Mouse (Mus musculus) heart, postnatal 4 days (tissue): ENCODE data around the gene Nlgn1. TPM values are rescaled to one million over a fixed set of nuclear protein-coding genes. Genes with fewer than 3 reads are reported as not detected.

ENCODE experiments used
- DNase-seq: peaks from one replicate; pipeline ENCODE4 v3.0.0; 2021
- total RNA-seq, 2 experiments: library from RNA; stranded (reverse); gene quantifications; 2 replicates each; pipeline ENCODE4 v1.2.3; 2021

Nlgn1 gene
- total RNA-seq, 2 experiments from 2014 or later, result 0.07 to 0.18 TPM

DNA sequence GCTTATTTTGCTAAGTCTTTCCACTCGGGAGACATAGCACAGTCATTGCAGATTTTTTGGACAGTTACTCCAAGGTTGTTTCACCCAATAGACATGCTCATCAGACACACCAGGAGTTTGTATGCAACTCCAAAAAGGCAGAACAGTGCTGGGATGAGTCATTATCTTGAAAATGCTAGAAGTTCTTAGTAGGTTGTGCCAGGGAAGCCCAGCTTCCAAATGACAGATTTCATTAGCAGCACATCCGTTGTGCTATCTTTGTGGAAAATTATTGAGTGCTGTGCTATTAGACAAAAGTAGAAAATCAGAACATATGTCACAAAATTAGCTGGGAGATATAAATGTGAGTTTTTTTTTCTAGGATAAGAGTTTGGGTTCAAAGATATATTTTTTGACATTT is 137.3 kb downstream of the Nlgn1 start:
- no peak for DNase-seq

DNA sequence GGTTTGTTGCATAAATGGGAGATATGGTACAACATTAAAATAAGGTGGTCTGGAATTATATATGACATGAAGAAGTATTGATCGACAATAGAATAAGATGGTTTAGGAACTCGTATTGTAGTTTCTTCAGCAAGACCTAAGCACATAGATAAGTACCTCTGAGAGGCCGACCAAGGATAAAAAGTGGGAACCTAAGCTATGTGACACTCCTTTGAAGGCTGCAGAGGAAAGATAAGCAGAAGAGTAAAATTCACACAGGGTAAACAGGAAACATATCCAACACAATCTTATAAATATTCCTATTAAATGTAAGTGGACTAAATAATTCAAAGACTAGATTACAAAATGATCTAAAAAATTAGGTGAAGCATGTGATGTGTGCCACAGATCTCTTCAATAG is 151.2 kb downstream of the Nlgn1 start:
- no peak for DNase-seq

- DNase-seq, result no peak
Measured at GRCm38 (mm10) chr3:26175371-26175770, 156.9 kb downstream of the Nlgn1 start.

GRCm38 (mm10) chr3:26174257-26174656 is 158.0 kb downstream of the Nlgn1 start:
- DNase-seq, result no peak

DNA sequence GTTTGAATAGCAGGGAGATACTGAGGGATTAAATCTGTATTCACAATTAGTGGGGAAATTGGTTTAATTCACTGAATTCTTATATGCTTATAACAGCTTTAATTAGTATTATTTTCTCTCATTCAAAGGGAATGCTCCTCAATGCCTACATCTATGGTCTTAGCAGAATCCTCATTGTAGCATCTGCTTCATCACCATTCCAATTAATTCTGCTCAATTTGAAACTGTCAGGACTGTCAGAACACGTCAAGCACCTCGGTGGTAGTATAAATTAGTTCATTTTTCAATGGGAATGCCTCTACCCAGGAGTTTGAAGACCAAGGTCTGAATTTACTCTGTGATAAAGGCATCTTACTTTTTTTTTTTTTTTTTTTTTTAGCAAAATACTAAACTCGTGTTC is 158.6 kb downstream of the Nlgn1 start:
- DNase-seq, result no peak

DNA sequence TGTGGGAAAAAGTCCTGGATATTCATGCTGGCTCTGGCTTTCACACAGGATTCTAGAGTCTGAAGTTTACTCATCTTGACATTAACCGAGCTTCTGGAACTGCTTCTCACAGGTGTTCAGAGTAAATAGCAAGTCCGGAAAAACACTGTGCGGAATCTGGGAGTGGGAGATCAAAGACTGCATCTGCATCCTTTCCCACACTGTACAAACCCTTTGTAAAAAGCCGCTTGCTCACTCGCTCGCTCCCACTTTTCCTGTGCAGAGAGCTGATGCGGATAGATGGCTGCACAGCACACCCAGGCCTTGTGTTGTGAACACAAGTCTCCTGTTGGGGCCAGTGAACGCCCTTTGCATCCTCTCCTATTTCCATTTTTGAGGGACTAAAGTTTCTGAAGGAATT is 165.5 kb downstream of the Nlgn1 start:
- no peak for DNase-seq

DNA sequence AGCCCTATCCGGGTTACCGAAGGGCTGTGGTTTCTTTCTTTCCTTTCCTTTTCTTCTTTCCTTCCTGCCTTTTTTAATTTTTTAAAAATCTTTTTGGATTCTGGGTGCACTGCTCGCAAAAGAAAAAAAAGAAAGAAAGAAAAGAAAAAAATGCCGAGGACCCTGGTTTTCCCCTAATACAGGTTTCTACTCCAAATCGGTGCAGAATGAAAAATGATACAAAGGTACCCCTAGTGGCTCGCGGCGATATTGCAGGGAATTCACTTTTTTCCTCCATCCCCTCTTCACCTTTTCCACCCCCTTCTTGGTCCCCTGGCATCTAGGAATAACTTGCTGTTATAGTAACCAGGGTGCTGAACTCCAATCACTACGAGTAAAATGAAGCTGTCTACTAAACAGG is 178.5 kb downstream of the Nlgn1 start:
- DNase-seq, result peak; percentile 47

DNA sequence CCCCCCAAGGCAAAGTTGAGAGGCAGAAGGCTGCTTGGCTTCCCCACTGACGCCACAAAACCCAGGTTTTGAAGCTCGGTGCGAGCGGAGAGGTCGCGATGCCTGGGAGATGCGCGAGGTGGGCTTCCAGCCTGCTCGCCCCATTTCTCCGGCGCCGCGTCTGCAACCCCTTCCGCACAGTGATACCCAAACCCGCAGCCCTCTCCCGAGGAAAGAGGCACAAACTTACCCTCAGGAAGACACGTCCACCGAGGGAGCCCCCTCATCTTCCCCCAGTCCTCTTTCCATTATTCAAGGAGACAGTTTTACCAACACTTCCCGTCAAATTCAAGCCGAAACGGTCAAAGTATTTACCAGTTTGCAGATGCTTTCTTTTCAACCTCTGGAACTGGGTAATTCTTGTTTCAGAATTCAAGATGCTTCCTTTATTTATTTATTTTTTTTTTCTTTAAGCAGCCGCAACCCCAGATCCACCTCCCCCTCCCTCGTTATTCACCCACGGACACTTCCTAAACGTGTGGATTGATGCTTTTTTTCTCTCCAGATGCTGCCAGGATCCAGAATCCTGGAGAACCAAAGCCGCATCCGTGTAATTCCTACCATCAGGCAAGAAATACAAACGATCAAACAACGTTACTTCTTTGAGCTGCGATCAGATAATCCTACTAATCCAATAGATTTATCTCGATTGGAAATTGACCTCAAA is 179.1 kb downstream of the Nlgn1 start:
- DNase-seq, result peak; percentile 5

- DNase-seq, result no peak
Measured at GRCm38 (mm10) chr3:26152510-26153035, 179.7 kb downstream of the Nlgn1 start.

- no peak for DNase-seq
Measured at GRCm38 (mm10) chr3:26151351-26152020, 180.8 kb downstream of the Nlgn1 start.

DNA sequence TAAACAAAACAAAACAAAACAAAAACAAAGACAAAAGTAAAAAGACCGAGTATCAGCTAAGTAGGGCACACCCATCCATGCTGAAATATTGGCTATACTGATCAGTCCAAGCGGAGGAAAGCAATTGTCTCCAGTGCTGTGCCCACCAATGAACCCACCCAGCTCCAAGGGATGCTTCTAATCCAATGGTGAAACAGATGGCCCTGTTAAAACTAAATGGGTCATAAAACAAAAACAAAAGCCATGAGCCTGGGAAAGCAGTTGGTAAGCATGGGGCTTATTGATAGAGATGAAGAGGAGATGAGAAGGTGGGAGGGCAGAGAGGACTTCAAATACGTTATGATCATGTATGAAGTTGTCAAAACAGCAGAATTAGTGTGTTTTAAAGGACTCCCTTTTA is 186.1 kb downstream of the Nlgn1 start:
- no peak for DNase-seq

DNA sequence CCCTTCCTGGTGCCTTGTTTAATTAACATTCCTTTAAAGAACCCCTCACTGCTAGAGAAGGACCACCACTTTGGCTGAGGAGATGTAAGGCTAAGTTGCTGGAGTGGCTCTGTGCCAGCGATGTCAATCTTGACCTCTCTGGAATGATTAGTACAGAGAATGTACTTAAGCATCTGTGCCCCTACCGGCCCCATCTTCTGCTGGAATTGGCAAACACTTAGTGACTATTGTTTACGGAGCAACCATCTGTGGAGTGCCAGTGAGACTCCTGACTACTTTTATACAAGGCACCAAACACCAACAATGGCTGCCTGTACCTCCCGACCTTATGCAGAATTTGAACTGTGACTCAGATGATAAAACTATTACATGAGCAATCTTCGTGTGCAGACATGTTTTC is 186.8 kb downstream of the Nlgn1 start:
- DNase-seq, result no peak

GRCm38 (mm10) chr3:26141590-26141989 is 190.7 kb downstream of the Nlgn1 start:
- no peak for DNase-seq

DNA sequence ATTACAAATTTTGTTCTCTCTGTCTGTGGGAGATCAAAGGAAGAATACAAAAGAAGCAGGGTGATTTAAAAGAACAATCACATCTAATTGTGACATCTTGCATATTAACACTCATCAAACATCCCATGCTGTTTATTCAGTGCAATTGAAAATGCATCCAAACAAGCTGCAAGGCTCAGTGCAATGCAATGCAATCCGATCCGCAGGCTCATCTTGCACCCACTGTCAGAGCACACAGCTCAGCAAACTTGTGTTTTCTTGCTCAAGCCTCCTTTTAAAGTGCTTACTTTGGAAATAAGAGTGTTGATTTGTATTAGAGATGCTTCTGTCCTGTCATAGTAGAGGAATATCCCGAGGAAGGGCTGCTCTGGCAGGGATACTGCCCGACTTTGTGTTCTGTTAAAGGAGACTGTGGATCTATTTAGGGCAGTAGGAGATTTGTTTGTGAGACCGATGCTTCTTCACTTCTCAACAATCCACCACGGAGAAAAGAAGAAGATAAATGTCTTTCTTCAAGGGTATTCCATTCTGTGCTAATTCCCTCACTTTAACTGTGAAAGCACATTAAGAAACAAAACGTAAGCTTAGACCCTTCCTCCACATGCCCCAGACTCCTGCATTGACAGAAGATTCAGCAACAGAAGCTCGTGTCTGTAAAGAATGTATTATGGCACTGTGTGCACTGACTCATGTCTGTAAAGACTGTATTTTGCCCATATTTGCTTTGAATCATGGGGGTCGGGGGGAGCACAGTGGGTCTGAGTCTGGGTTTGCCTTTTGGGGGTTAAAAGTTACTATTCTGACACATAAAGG is 197.2 kb downstream of the Nlgn1 start:
- no peak for DNase-seq

DNA sequence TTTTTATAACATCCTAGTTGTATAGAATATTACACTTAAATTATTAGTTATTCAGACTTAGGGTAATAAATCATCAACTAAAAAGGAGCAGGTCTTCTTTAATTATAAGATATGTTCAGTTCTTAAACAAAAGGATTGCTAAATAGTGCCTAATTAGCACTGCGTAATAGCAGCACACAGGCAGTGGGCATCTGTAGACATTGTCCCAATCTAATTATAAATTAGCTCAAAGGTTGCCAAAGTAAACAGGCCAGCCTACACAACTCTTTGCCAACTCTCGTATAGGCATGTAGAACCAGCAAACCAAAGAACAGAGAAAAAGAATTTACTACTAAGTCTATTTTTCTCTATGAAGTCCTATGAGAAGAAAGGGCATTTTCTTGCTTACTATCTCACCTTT is 201.3 kb downstream of the Nlgn1 start:
- no peak for DNase-seq

GRCm38 (mm10) chr3:26129455-26129854 is 202.8 kb downstream of the Nlgn1 start:
- no peak for DNase-seq

DNA sequence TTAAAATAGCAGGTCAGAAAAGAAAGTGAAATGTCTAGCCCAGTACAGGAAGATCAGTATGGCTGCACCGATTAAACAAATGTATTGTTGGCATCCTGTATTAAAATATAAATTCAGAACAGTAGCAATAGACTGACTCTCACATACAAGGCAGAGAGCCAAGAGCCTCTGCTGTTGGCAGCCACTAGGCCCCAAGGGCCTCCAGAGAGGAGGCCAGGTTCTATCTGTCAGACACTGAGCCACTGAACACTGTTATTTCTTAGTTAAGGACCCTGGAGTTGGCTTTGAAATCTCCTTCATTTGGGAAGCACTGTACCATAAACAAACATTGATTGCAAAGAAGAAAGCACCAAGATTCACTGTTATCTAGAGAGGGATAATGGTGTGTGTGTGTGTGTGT is 215.2 kb downstream of the Nlgn1 start:
- no peak for DNase-seq

DNA sequence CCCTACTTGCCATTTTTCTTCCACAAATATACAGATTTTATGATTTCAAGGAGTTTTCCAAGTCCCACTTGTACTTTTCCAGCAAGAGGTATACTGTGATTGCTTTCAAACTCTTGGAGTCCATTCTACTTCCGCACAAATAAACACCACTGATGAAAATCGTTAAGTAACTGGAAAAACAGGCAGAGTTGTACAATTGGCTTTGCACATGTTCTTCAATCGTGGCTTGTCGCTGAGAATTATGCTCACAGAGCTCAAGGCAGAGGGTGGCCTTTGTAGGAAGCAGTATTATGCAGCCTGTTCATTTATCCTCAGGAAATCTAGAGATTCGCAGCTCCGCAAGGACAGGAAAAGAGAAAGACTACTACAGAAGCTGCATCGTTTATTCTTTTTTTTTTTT is 225.9 kb downstream of the Nlgn1 start:
- DNase-seq, result no peak

GRCm38 (mm10) chr3:26105528-26105927 is 226.7 kb downstream of the Nlgn1 start:
- no peak for DNase-seq

GRCm38 (mm10) chr3:26102271-26102670 is 230.0 kb downstream of the Nlgn1 start:
- no peak for DNase-seq

DNA sequence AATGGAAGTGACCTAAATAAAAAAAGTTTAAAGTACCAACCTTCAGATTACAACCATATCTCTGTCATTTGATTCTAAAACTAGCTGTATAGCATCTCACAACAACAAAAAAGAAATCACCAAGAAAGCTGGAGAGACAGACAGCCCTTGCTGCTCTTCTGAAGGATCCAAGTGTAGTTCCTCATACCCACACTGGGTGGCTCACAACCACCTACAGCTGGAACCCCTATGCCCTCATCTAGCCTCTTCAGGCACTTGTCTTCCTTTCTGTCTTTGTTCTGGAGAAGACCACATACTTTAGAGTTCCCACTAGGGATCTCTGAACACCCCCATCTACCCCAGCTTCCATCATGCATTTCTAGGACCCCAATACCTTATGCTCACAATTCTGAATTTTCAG is 236.7 kb downstream of the Nlgn1 start:
- DNase-seq, result no peak

DNA sequence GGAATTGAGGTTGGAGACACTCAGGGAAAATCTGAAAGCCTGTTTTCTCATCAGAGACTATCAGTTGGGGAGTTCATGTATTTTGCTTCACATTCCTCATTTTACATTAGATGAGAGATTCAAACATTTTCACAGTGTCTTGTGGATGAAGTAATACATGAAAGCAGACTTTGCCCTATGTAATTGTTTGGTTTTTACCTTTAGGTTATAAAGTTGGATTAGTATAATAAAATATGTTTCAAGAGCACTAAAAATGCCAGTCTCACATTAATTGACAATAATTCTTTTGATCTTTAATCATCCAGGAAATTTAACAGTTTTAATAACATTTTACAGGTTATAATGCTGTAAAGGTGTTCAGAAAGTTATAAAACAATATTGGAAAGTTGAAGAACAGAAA is 262.9 kb downstream of the Nlgn1 start:
- no peak for DNase-seq

GRCm38 (mm10) chr3:26050769-26051168 is 281.5 kb downstream of the Nlgn1 start:
- no peak for DNase-seq
